Mouse (Mus musculus) cerebellum, adult 2 months (tissue): ENCODE results near the gene Sh2b1.

Experiments
- CTCF ChIP-seq: fragments of 200-500 bp; IDR thresholded peaks from 2 replicates; pipeline ENCODE4 v1.5.1; 2011; ENCODE audit warnings: low read depth, mild to moderate bottlenecking, control low read depth, low read length, moderate library complexity, borderline replicate concordance; ENCODE audit not compliant: insufficient read depth
- POLR2A ChIP-seq: fragments of 200-500 bp; IDR thresholded peaks from 2 replicates; pipeline ENCODE4 v1.6.1; 2011; ENCODE audit warnings: low read length, control low read depth, borderline replicate concordance; ENCODE audit not compliant: insufficient read depth

- peak; percentile 78 for TF ChIP-seq CTCF
- no peak for TF ChIP-seq POLR2A
Observed at GRCm38 (mm10) chr7:126436851-126437250, 38.4 kb downstream of the Sh2b1 start.
